Mouse (Mus musculus): ENCODE results near the gene Gm21992. TPM values are rescaled to one million over a fixed set of nuclear protein-coding genes. Genes with fewer than 3 reads are reported as not detected.

Gm21992 gene
- polyA plus RNA-seq, 2 experiments = 9.5 to 10.7 TPM

DNA sequence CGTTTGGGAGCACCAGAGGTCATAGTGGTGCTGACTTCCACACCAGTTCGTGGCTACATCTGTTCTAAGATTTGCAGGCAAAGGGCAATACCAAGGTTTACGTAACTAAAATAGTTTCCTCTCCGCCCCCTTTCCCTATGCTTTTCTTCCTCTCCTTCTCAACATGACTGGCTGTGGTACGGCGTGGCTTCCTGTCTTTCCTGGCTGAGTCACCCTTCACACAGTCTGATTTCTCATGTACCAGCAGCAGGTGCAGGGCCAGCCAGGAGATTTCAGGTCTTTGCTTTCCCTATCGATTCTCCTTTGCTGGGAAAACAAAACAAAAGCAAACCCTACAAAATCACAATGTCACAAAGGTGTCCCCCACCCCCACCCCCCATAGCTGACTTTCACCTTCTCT, 110.2 kb downstream of the Gm21992 start:
- no peaks in the 10 kb centered on the region for H3K36me3 ChIP-seq (replicated peaks; ENCODE audit: control insufficient read depth, insufficient read depth, low read depth)
- no peak overlapping the region for H3K9ac ChIP-seq (replicated peaks)
- H3K27ac ChIP-seq = no peak overlapping the region
- H3K4me1 ChIP-seq (replicated peaks; ENCODE audit: control insufficient read depth in 2 of 2, insufficient read depth in 2 of 2, low read length in 1 of 2) = no peaks in the 10 kb centered on the region
- ATAC-seq (ENCODE audit: insufficient read depth) (no peak), DNase-seq (ENCODE audit: low read depth in 3 of 3, low spot score in 3 of 3) (no peak)
- H3K4me3 ChIP-seq (ENCODE audit: insufficient read depth in 1 of 2, low read depth in 2 of 2, low read length in 2 of 2) = no peak overlapping the region
- no peak overlapping the region for H3K4me2 ChIP-seq (ENCODE audit: low read depth)
- TF ChIP-seq EP300 (IDR thresholded peaks at IDR 0.05; ENCODE audit: low read depth) = no peak
- no peak for TF ChIP-seq CTCF (IDR thresholded peaks at IDR 0.05; ENCODE audit: low read depth)
- H3K27me3 ChIP-seq (ENCODE audit: control insufficient read depth, insufficient read depth, low read length) = peaks cover 24% of the 10 kb centered on the region
- WGBS (ENCODE audit: insufficient replicate concordance) = 7% methylated on average over 7 of the region's 7 CpGs
- H3K9me3 ChIP-seq (ENCODE audit: control insufficient read depth, low read length) = no peaks in the 10 kb centered on the region

DNA sequence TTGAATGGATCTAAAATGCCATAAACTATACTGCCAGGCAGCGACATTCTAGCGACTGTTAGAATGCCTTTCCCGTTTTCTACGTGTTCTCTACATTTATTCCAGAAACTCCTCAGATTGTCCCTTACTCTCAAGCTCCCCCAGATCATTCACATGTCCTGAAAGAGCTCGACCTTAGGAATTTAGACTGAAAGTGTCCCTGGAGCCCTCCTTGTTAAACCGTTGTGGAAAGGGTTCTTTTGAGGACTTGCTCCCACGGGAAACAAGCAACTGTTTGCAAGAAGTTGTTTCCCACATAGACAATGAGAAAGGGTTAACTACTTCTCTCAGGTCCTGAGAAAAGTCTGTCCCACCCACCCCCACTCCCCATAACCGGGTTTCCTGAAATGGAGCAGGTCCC, 110.8 kb downstream of the Gm21992 start:
- TF ChIP-seq EP300 (IDR thresholded peaks at IDR 0.05; ENCODE audit: low read depth) (no peak), CTCF (IDR thresholded peaks at IDR 0.05; ENCODE audit: low read depth) (no peak)
- Histone ChIP-seq H3K27ac (no peak overlapping the region), H3K4me1 (replicated peaks; ENCODE audit: control insufficient read depth in 2 of 2, insufficient read depth in 2 of 2, low read length in 1 of 2) (no peaks in the 10 kb centered on the region), H3K27me3 (ENCODE audit: control insufficient read depth, insufficient read depth, low read length) (peaks cover 24% of the 10 kb centered on the region), H3K36me3 (replicated peaks; ENCODE audit: control insufficient read depth, insufficient read depth, low read depth) (no peaks in the 10 kb centered on the region), H3K4me3 (ENCODE audit: insufficient read depth in 1 of 2, low read depth in 2 of 2, low read length in 2 of 2) (no peak overlapping the region), H3K9me3 (ENCODE audit: control insufficient read depth, low read length) (no peaks in the 10 kb centered on the region), H3K9ac (replicated peaks) (no peak overlapping the region), H3K4me2 (ENCODE audit: low read depth) (no peak overlapping the region)
- ATAC-seq (ENCODE audit: insufficient read depth) (no peak), DNase-seq (ENCODE audit: low read depth in 3 of 3, low spot score in 3 of 3) (no peak)
- 48% methylated on average over 8 of the region's 8 CpGs for WGBS (ENCODE audit: insufficient replicate concordance)

DNA sequence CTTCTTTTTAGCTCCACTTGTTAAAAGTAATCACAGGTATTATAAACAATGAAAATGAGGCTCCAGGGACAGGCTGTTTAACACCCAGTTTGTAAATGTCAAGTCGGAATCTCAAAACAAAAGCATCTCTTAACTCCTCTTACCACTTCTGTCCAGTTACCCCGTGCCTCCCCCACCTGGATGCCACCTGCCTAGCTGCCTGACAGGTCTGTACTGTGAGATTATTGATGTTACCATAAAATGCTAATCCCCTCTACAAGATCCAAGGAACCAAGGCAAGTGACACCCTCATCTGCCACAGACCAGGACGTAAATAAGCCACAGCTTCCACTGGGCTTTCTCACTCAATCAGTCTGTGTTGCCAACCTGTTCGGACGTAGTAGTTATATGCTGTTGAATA, 111.6 kb downstream of the Gm21992 start:
- no peak for TF ChIP-seq EP300 (IDR thresholded peaks at IDR 0.05; ENCODE audit: low read depth)
- TF ChIP-seq CTCF (IDR thresholded peaks at IDR 0.05; ENCODE audit: low read depth) = no peak
- Histone ChIP-seq H3K27ac (no peak overlapping the region), H3K4me1 (replicated peaks; ENCODE audit: control insufficient read depth in 2 of 2, insufficient read depth in 2 of 2, low read length in 1 of 2) (no peaks in the 10 kb centered on the region), H3K4me3 (ENCODE audit: insufficient read depth in 1 of 2, low read depth in 2 of 2, low read length in 2 of 2) (no peak overlapping the region), H3K4me2 (ENCODE audit: low read depth) (no peak overlapping the region), H3K36me3 (replicated peaks; ENCODE audit: control insufficient read depth, insufficient read depth, low read depth) (no peaks in the 10 kb centered on the region), H3K27me3 (ENCODE audit: control insufficient read depth, insufficient read depth, low read length) (peaks cover 24% of the 10 kb centered on the region), H3K9ac (replicated peaks) (no peak overlapping the region), H3K9me3 (ENCODE audit: control insufficient read depth, low read length) (no peaks in the 10 kb centered on the region)
- WGBS (ENCODE audit: insufficient replicate concordance) = 50% methylated on average over 5 of the region's 5 CpGs
- ATAC-seq (ENCODE audit: insufficient read depth) (no peak), DNase-seq (ENCODE audit: low read depth in 3 of 3, low spot score in 3 of 3) (no peak)

DNA sequence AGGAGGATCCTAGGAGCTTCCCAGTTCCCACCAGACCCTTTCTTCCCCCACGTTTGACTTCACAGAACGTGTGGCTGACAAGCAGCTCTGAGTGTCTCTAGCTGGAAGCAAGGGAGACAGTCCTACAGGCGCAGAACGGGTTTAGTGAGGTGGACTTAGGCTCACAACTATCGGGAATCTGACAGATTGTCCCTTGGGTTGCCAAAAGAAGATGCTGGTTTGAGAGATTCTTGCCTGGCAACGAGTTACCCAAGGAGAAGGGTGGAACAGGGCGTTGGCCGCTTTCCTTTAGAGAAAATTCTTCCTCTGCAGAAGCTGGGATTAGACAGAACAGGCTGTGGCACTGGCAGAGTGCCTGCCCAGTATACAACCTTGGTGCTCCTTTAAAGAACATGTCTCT, 112.6 kb downstream of the Gm21992 start:
- WGBS (ENCODE audit: insufficient replicate concordance) = 22% methylated on average over 8 of the region's 8 CpGs
- TF ChIP-seq EP300 (IDR thresholded peaks at IDR 0.05; ENCODE audit: low read depth) = no peak
- no peak for TF ChIP-seq CTCF (IDR thresholded peaks at IDR 0.05; ENCODE audit: low read depth)
- no peak overlapping the region for H3K27ac ChIP-seq
- H3K4me2 ChIP-seq (ENCODE audit: low read depth) = no peak overlapping the region
- no peak overlapping the region for H3K9ac ChIP-seq (replicated peaks)
- H3K4me3 ChIP-seq (ENCODE audit: insufficient read depth in 1 of 2, low read depth in 2 of 2, low read length in 2 of 2) = no peak overlapping the region
- H3K27me3 ChIP-seq (ENCODE audit: control insufficient read depth, insufficient read depth, low read length) = peaks cover 24% of the 10 kb centered on the region
- H3K9me3 ChIP-seq (ENCODE audit: control insufficient read depth, low read length) = no peaks in the 10 kb centered on the region
- H3K4me1 ChIP-seq (replicated peaks; ENCODE audit: control insufficient read depth in 2 of 2, insufficient read depth in 2 of 2, low read length in 1 of 2) = no peaks in the 10 kb centered on the region
- DNase-seq (ENCODE audit: low read depth in 3 of 3, low spot score in 3 of 3) (no peak), ATAC-seq (ENCODE audit: insufficient read depth) (no peak)
- H3K36me3 ChIP-seq (replicated peaks; ENCODE audit: control insufficient read depth, insufficient read depth, low read depth) = no peaks in the 10 kb centered on the region

DNA sequence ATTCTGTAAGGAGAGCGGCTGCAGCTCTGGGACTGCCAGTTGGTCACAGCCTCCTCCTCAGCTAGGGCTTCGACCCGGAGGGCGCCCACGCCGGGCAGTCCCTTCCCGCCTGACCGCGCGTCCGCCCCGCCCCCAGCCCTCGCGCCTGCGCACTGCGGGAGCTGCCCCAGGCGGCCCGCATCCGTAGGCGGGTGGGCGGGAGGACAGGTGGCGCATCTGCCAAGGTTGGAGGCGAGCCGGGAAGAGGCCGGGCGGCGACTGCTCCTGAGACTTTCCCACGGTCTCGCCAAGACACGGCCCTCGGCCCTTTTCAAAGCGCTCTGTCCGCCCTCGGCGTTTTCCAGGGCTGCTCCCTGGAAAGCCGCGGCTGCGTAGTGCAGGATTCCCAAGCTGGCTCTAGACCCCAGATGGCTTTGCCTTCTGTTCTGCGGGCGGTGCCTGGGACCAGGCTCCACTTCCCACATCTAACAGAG, 113.2 kb downstream of the Gm21992 start, which contains the start of gene Gm960:
Gene Gm960 (minus strand): TSS at position 464 of the 473 bp plus-strand sequence.
- DNase-seq (ENCODE audit: low read depth in 3 of 3, low spot score in 3 of 3) (no peak), ATAC-seq (ENCODE audit: insufficient read depth) (no peak)

More for the DNA sequence above, 113.2 kb downstream of the Gm21992 start, which contains the start of gene Gm960:
- Histone ChIP-seq H3K27ac (no peak within 1 kb of the TSS), H3K27me3 (ENCODE audit: control insufficient read depth, insufficient read depth, low read length) (peaks cover 24% of the 10 kb centered on the region), H3K4me3 (ENCODE audit: insufficient read depth in 1 of 2, low read depth in 2 of 2, low read length in 2 of 2) (peak within 1 kb of the TSS; percentile 18 to 46), H3K9me3 (ENCODE audit: control insufficient read depth, low read length) (no peaks in the 10 kb centered on the region), H3K4me1 (replicated peaks; ENCODE audit: control insufficient read depth in 2 of 2, insufficient read depth in 2 of 2, low read length in 1 of 2) (no peaks in the 10 kb centered on the region), H3K4me2 (ENCODE audit: low read depth) (peak within 1 kb of the TSS; percentile 55), H3K9ac (replicated peaks) (no peak within 1 kb of the TSS), H3K36me3 (replicated peaks; ENCODE audit: control insufficient read depth, insufficient read depth, low read depth) (no peaks in the 10 kb centered on the region)
- 4% methylated on average over 40 of the region's 40 CpGs for WGBS (ENCODE audit: insufficient replicate concordance)
- TF ChIP-seq EP300 (IDR thresholded peaks at IDR 0.05; ENCODE audit: low read depth) (no peak), CTCF (IDR thresholded peaks at IDR 0.05; ENCODE audit: low read depth) (no peak)
